11 mouse cellular contexts compared by ENCODE assay signal in genomic region chr13:43591828-43592680, GRCm38 (mm10). TPM values are rescaled to one million over a fixed set of nuclear protein-coding genes. Genes with fewer than 3 reads are reported as not detected.
DNase-seq lines count a peak whose midpoint lies in the region; ATAC-seq lines count a peak whose summit lies in the region.
"Had no signal": no experiment of that assay in that cellular context is flagged by ENCODE, and none has a peak within 500 bp of the region (broad histone marks: within the 10 kb centered on the region; RNA-seq: fewer than 3 reads in every experiment).

No protein-coding gene starts in this region.

- peak overlapping the region; percentile 49 for H3K4me2 ChIP-seq in heart, embryonic 12.5 days
- H3K4me2 ChIP-seq in midbrain, embryonic 14.5 days (ENCODE audit: low read length), result no peak overlapping the region
- H3K4me2 ChIP-seq in midbrain, embryonic 13.5 days (replicated peaks), result no peak overlapping the region
- H3K4me2 ChIP-seq: limb, embryonic 15.5 days had no signal

- H3K4me1 ChIP-seq in heart, embryonic 12.5 days (replicated peaks), result no peaks in the 10 kb centered on the region
- H3K4me1 ChIP-seq in midbrain, embryonic 14.5 days (ENCODE audit: control insufficient read depth, insufficient read depth, low read length), result no peaks in the 10 kb centered on the region
- peaks cover 8% of the 10 kb centered on the region for H3K4me1 ChIP-seq in midbrain, embryonic 13.5 days (replicated peaks)

- peaks cover 4% of the 10 kb centered on the region; the same call in 1 of the 2 replicates for H3K27me3 ChIP-seq in heart, embryonic 12.5 days (replicated peaks)
- H3K27me3 ChIP-seq in midbrain, embryonic 14.5 days (ENCODE audit: control insufficient read depth, insufficient read depth, low read length), result no peaks in the 10 kb centered on the region
- no peaks in the 10 kb centered on the region for H3K27me3 ChIP-seq in midbrain, embryonic 13.5 days
- H3K27me3 ChIP-seq: limb, embryonic 15.5 days had no signal

- WGBS in heart, embryonic 12.5 days, result 59% methylated on average over 28 of the region's 28 CpGs
- WGBS in midbrain, embryonic 14.5 days, result 64% methylated on average over 28 of the region's 28 CpGs
- WGBS in midbrain, embryonic 13.5 days, result 68% methylated on average over 28 of the region's 28 CpGs

- peak overlapping the region; percentile 4; the same call in 1 of the 2 replicates for H3K4me3 ChIP-seq in heart, embryonic 12.5 days
- H3K4me3 ChIP-seq in midbrain, embryonic 14.5 days (replicated peaks; ENCODE audit: low read depth, low read length), result no peak overlapping the region
- H3K4me3 ChIP-seq in midbrain, embryonic 13.5 days (replicated peaks), result no peak overlapping the region
- H3K4me3 ChIP-seq: limb, embryonic 15.5 days had no signal

- no peak overlapping the region for H3K27ac ChIP-seq in heart, embryonic 12.5 days (ENCODE audit: poor library complexity, severe bottlenecking)
- no peak overlapping the region for H3K27ac ChIP-seq in midbrain, embryonic 14.5 days (replicated peaks; ENCODE audit: low read depth, low read length)
- H3K27ac ChIP-seq in midbrain, embryonic 13.5 days, result no peak overlapping the region
- H3K27ac ChIP-seq: limb, embryonic 15.5 days had no signal

- DNase-seq in adrenal gland, adult (ENCODE audit: inconsistent age in 2 of 2, low spot score in 1 of 2), result peak; percentile 16 to 43
- DNase-seq in adrenal gland, adult 18-20 months (ENCODE audit: low spot score in 2 of 2), result no peak
- DNase-seq in heart, postnatal 36 days, result no peak
- DNase-seq in midbrain, embryonic 14.5 days, result peak; percentile 38
- peak; percentile 14 for DNase-seq in lung, postnatal 25 days (ENCODE audit: low spot score)
- DNase-seq in gastrocnemius, postnatal 14 days, result no peak
- DNase-seq: kidney, adult 11 months had no signal

- H3K36me3 ChIP-seq in heart, embryonic 12.5 days, result no peaks in the 10 kb centered on the region
- no peaks in the 10 kb centered on the region for H3K36me3 ChIP-seq in midbrain, embryonic 14.5 days (ENCODE audit: control insufficient read depth, insufficient read depth, low read length)
- H3K36me3 ChIP-seq in midbrain, embryonic 13.5 days, result no peaks in the 10 kb centered on the region
- H3K36me3 ChIP-seq: limb, embryonic 15.5 days had no signal

- H3K9ac ChIP-seq in heart, embryonic 12.5 days, result no peak overlapping the region
- no peak overlapping the region for H3K9ac ChIP-seq in midbrain, embryonic 14.5 days (replicated peaks; ENCODE audit: low read length)
- no peak overlapping the region for H3K9ac ChIP-seq in midbrain, embryonic 13.5 days (replicated peaks)
- H3K9ac ChIP-seq: limb, embryonic 15.5 days had no signal

- ATAC-seq in heart, embryonic 12.5 days (ENCODE audit: insufficient number of reproducible peaks, low FRiP score), result no peak
- ATAC-seq in midbrain, embryonic 14.5 days (ENCODE audit: low FRiP score, low TSS enrichment), result no peak
- ATAC-seq in midbrain, embryonic 13.5 days, result no peak

- H3K9me3 ChIP-seq in heart, embryonic 12.5 days (replicated peaks), result no peaks in the 10 kb centered on the region
- no peaks in the 10 kb centered on the region for H3K9me3 ChIP-seq in midbrain, embryonic 14.5 days (ENCODE audit: control insufficient read depth, low read length)
- no peaks in the 10 kb centered on the region for H3K9me3 ChIP-seq in midbrain, embryonic 13.5 days
- H3K9me3 ChIP-seq: limb, embryonic 15.5 days had no signal

- intact Hi-C loops in heart, postnatal 36 days (cut with DNase I), result no loop called here
- intact Hi-C loops in gastrocnemius, postnatal 14 days (cut with DNase I; ENCODE audit: low total_unique reads), result no loop called here

RNA-seq across cellular contexts. Expression of gene Rnf182, which starts 23.5 kb away (rescaled TPM):
- total RNA-seq in adrenal gland, adult 18-20 months (2021), result under 1 TPM; 0.54 to 0.56 TPM
- polyA plus RNA-seq in heart, embryonic 12.5 days (2016; fragmentation: Nextera tagmentation; extraction: Ambion mirVana), result 1.7 and 2.7 TPM in 2 replicates
- under 1 TPM in 1 of 2 experiments, not detected in 1; 0.28 TPM for total RNA-seq in heart, postnatal 36 days (2021)
- polyA plus RNA-seq in midbrain, embryonic 14.5 days (2014; fragmentation: Nextera tagmentation; extraction: Ambion mirVana), result 32.7 and 38.0 TPM in 2 replicates
- polyA plus RNA-seq in midbrain, embryonic 13.5 days (2015; fragmentation: Nextera tagmentation; extraction: Ambion mirVana), result 20.4 and 29.8 TPM in 2 replicates
- total RNA-seq in gastrocnemius, postnatal 14 days (2021), result under 1 TPM; 0.18 to 0.27 TPM
- total RNA-seq: gastrocnemius, adult 18-20 months had no signal

RNA-seq across cellular contexts. Expression of gene Mcur1, which starts 32.1 kb away (rescaled TPM):
- 10 to 100 TPM; 38.5 to 61.5 TPM for total RNA-seq in adrenal gland, adult 18-20 months (2021)
- polyA plus RNA-seq in heart, embryonic 12.5 days (2016; fragmentation: Nextera tagmentation; extraction: Ambion mirVana), result 18.2 and 19.7 TPM in 2 replicates
- 10 to 100 TPM; 45.6 to 49.1 TPM for total RNA-seq in heart, postnatal 36 days (2021)
- 6.6 and 10.8 TPM in 2 replicates for polyA plus RNA-seq in midbrain, embryonic 14.5 days (2014; fragmentation: Nextera tagmentation; extraction: Ambion mirVana)
- polyA plus RNA-seq in midbrain, embryonic 13.5 days (2015; fragmentation: Nextera tagmentation; extraction: Ambion mirVana), result 8.1 and 8.2 TPM in 2 replicates
- total RNA-seq in gastrocnemius, postnatal 14 days (2021), result 10 to 100 TPM; 21.1 to 21.8 TPM

Comparison
In these comparisons a context has a peak if more than half of its experiments do, and no peak if none do; other contexts are left out.
1. DNase-seq: peak in adrenal gland, adult (2 of 2), midbrain, embryonic 14.5 days (single experiment) and lung, postnatal 25 days (single experiment); none in adrenal gland, adult 18-20 months (0 of 2), heart, postnatal 36 days (0 of 2) and gastrocnemius, postnatal 14 days (single experiment).